Mouse (Mus musculus) heart, adult 9 months (tissue): ENCODE results near the gene Mettl23.
"Not testable (repeated sequence)": the region's sequence is repeated elsewhere in the genome, so short reads cannot be mapped to it uniquely, and the experiment has no call there.

Source experiments
- DNase-seq, 2 experiments: peaks; one replicate each; pipeline ENCODE4 v3.0.0; 2022; ENCODE audit warnings: low spot score in 2 of 2

Gene Mettl23

GRCm38 (mm10) chr11:116847187-116848085 lies 4.4 kb downstream of the Mettl23 start:
- DNase-seq = no peak

GRCm38 (mm10) chr11:116848086-116848876 lies 5.2 kb downstream of the Mettl23 start:
- no peak for DNase-seq

- not testable (repeated sequence) for DNase-seq
Measured at GRCm38 (mm10) chr11:116848877-116849178, 5.8 kb downstream of the Mettl23 start.

GRCm38 (mm10) chr11:116849587-116849986 lies 6.5 kb downstream of the Mettl23 start:
- DNase-seq = no peak

- no peak for DNase-seq
Measured at GRCm38 (mm10) chr11:116850085-116850484, 7.0 kb downstream of the Mettl23 start.

- no peak for DNase-seq
Measured at GRCm38 (mm10) chr11:116850833-116851477, 7.9 kb downstream of the Mettl23 start.

GRCm38 (mm10) chr11:116851576-116852290 lies 8.7 kb downstream of the Mettl23 start:
- no peak for DNase-seq

- peak; percentile 78 to 79 for DNase-seq
Measured at GRCm38 (mm10) chr11:116852291-116852890, 9.3 kb downstream of the Mettl23 start, which contains the start of gene Mfsd11. Gene Mfsd11 (plus strand): TSS chr11:116852440.

GRCm38 (mm10) chr11:116852891-116853511 lies 9.9 kb downstream of the Mettl23 start, which contains the start of gene Srsf2:
Gene Srsf2 (minus strand): TSS chr11:116853094.
- peak; percentile 96 to 97 for DNase-seq

GRCm38 (mm10) chr11:116853512-116853928 lies 10.4 kb downstream of the Mettl23 start:
- peak; percentile 96 to 98 for DNase-seq

GRCm38 (mm10) chr11:116854279-116854678 lies 11.2 kb downstream of the Mettl23 start:
- DNase-seq = no peak

- no peak for DNase-seq
Measured at GRCm38 (mm10) chr11:116857183-116857850, 14.2 kb downstream of the Mettl23 start.

- peak; percentile 47 to 52 for DNase-seq
Measured at GRCm38 (mm10) chr11:116864444-116864843, 21.4 kb downstream of the Mettl23 start.

- no peak for DNase-seq
Measured at GRCm38 (mm10) chr11:116865945-116866585, 23.0 kb downstream of the Mettl23 start.

GRCm38 (mm10) chr11:116868129-116868528 lies 25.1 kb downstream of the Mettl23 start:
- DNase-seq = peak; percentile 68 to 75

- no peak for DNase-seq
Measured at GRCm38 (mm10) chr11:116869223-116869622, 26.1 kb downstream of the Mettl23 start.

- no peak for DNase-seq
Measured at GRCm38 (mm10) chr11:116869641-116870040, 26.6 kb downstream of the Mettl23 start.

GRCm38 (mm10) chr11:116871538-116871937 lies 28.5 kb downstream of the Mettl23 start:
- DNase-seq = no peak

- DNase-seq = no peak
Measured at GRCm38 (mm10) chr11:116873987-116874386, 30.9 kb downstream of the Mettl23 start.
